Mouse (Mus musculus) neural tube, embryonic 13.5 days (tissue): ENCODE results near the gene Olfr368. TPM values are rescaled to one million over a fixed set of nuclear protein-coding genes. Genes with fewer than 3 reads are reported as not detected.

ENCODE experiments used
- polyA plus RNA-seq: library from polyadenylated mRNA; unstranded; fragments of >200 nt; fragmentation: Nextera tagmentation; extraction: Ambion mirVana; gene quantifications from 2 replicates; pipeline ENCODE4 v1.2.1, GENCODE M21; 2015

Olfr368 gene
- polyA plus RNA-seq, 1 experiment from 2014 or later: not detected

Other genes with a start within 250 kb of the Olfr368 start
- gene Olfr361, start 237.2 kb upstream of the Olfr368 start, polyA plus RNA-seq: not detected in 2 replicates
- not detected in 2 replicates for gene Olfr362, start 208.6 kb upstream of the Olfr368 start, polyA plus RNA-seq
- not detected in 2 replicates for gene Olfr364-ps1, start 187.2 kb upstream of the Olfr368 start, polyA plus RNA-seq
- not detected in 2 replicates for gene Olfr365, start 138.3 kb upstream of the Olfr368 start, polyA plus RNA-seq
- not detected in 2 replicates for gene Olfr366, start 114.9 kb upstream of the Olfr368 start, polyA plus RNA-seq
- 71.7 and 77.8 TPM in 2 replicates for gene Pdcl, start 32.8 kb downstream of the Olfr368 start, polyA plus RNA-seq
- gene Rc3h2, start 96.4 kb downstream of the Olfr368 start, polyA plus RNA-seq: 21.3 and 25.1 TPM in 2 replicates
- 7.9 and 9.3 TPM in 2 replicates for gene Zbtb26, start 116.6 kb downstream of the Olfr368 start, polyA plus RNA-seq
- gene Zbtb6, start 116.7 kb downstream of the Olfr368 start, polyA plus RNA-seq: 12.6 and 13.5 TPM in 2 replicates
- 52.9 and 53.8 TPM in 2 replicates for gene Rabgap1, start 116.8 kb downstream of the Olfr368 start, polyA plus RNA-seq
- 10.9 and 13.2 TPM in 2 replicates for gene Gpr21, start 189.8 kb downstream of the Olfr368 start, polyA plus RNA-seq